Mouse (Mus musculus): ENCODE data around the gene Gla. TPM values are rescaled to one million over a fixed set of nuclear protein-coding genes. Genes with fewer than 3 reads are reported as not detected.

Gene Gla
- 2.0 and 2.7 TPM in 2 replicates for polyA plus RNA-seq (2012; rRNA removed)

- peak within 1 kb of the TSS; percentile 67 for H3K4me3 ChIP-seq (ENCODE audit: insufficient read depth, low read depth, low read length)
- WGBS = under 1% methylated on average over 33 of the region's 33 CpGs
- TF ChIP-seq CTCF (conservative IDR thresholded peaks at IDR 0.05; ENCODE audit: insufficient read depth, insufficient read length, low read depth, low read length) = no peak
- no peak for TF ChIP-seq POLR2A (IDR thresholded peaks at IDR 0.05; ENCODE audit: low read depth, low read length)
- peak within 1 kb of the TSS; percentile 88 for H3K27ac ChIP-seq (ENCODE audit: insufficient read depth, low read depth, low read length)
- H3K4me1 ChIP-seq (ENCODE audit: control insufficient read depth, insufficient read depth, low read length) = no peaks in the 10 kb centered on the region
- DNase-seq = peak; percentile 97
- H3K27me3 ChIP-seq (replicated peaks; ENCODE audit: control insufficient read depth, insufficient read depth, low read length) = no peaks in the 10 kb centered on the region
- H3K36me3 ChIP-seq (ENCODE audit: control insufficient read depth, insufficient read depth, low read length) = no peaks in the 10 kb centered on the region
Observed at GRCm38 (mm10) chrX:134600659-134601379, at the start of gene Gla, which contains the start of gene Hnrnph2. TSS of gene Gla (minus strand) at chrX:134601125. TSS of gene Hnrnph2 (plus strand) at chrX:134601179.

GRCm38 (mm10) chrX:134648031-134648692, 47.2 kb upstream of the Gla start:
- Histone ChIP-seq H3K27me3 (replicated peaks; ENCODE audit: control insufficient read depth, insufficient read depth, low read length) (no peaks in the 10 kb centered on the region), H3K27ac (ENCODE audit: insufficient read depth, low read depth, low read length) (no peak overlapping the region), H3K4me1 (ENCODE audit: control insufficient read depth, insufficient read depth, low read length) (no peaks in the 10 kb centered on the region), H3K36me3 (ENCODE audit: control insufficient read depth, insufficient read depth, low read length) (no peaks in the 10 kb centered on the region), H3K4me3 (ENCODE audit: insufficient read depth, low read depth, low read length) (no peak overlapping the region)
- peak; percentile 80 for DNase-seq
- no peak for TF ChIP-seq POLR2A (IDR thresholded peaks at IDR 0.05; ENCODE audit: low read depth, low read length)
- TF ChIP-seq CTCF (conservative IDR thresholded peaks at IDR 0.05; ENCODE audit: insufficient read depth, insufficient read length, low read depth, low read length) = peak; percentile 23; the same call in 1 of the 2 replicates
- 2% methylated on average over 11 of the region's 11 CpGs for WGBS

- WGBS = 56% methylated on average over 8 of the region's 8 CpGs
- TF ChIP-seq POLR2A (IDR thresholded peaks at IDR 0.05; ENCODE audit: low read depth, low read length) (no peak), CTCF (conservative IDR thresholded peaks at IDR 0.05; ENCODE audit: insufficient read depth, insufficient read length, low read depth, low read length) (no peak)
- Histone ChIP-seq H3K4me3 (ENCODE audit: insufficient read depth, low read depth, low read length) (no peak overlapping the region), H3K36me3 (ENCODE audit: control insufficient read depth, insufficient read depth, low read length) (no peaks in the 10 kb centered on the region), H3K4me1 (ENCODE audit: control insufficient read depth, insufficient read depth, low read length) (no peaks in the 10 kb centered on the region), H3K27ac (ENCODE audit: insufficient read depth, low read depth, low read length) (no peak overlapping the region), H3K27me3 (replicated peaks; ENCODE audit: control insufficient read depth, insufficient read depth, low read length) (no peaks in the 10 kb centered on the region)
- DNase-seq = no peak
Observed at GRCm38 (mm10) chrX:134647421-134647820, 46.5 kb upstream of the Gla start.

- no peak overlapping the region for H3K27ac ChIP-seq (ENCODE audit: insufficient read depth, low read depth, low read length)
- no peak for TF ChIP-seq POLR2A (IDR thresholded peaks at IDR 0.05; ENCODE audit: low read depth, low read length)
- TF ChIP-seq CTCF (conservative IDR thresholded peaks at IDR 0.05; ENCODE audit: insufficient read depth, insufficient read length, low read depth, low read length) = no peak
- no peaks in the 10 kb centered on the region for H3K4me1 ChIP-seq (ENCODE audit: control insufficient read depth, insufficient read depth, low read length)
- H3K36me3 ChIP-seq (ENCODE audit: control insufficient read depth, insufficient read depth, low read length) = no peaks in the 10 kb centered on the region
- no peak overlapping the region for H3K4me3 ChIP-seq (ENCODE audit: insufficient read depth, low read depth, low read length)
- no peaks in the 10 kb centered on the region for H3K27me3 ChIP-seq (replicated peaks; ENCODE audit: control insufficient read depth, insufficient read depth, low read length)
- WGBS = 90% methylated on average over 1 of the region's 1 CpGs
- no peak for DNase-seq
Observed at GRCm38 (mm10) chrX:134646338-134646737, 45.4 kb upstream of the Gla start.

- peak; percentile 26 for DNase-seq
- Histone ChIP-seq H3K27ac (ENCODE audit: insufficient read depth, low read depth, low read length) (no peak overlapping the region), H3K4me3 (ENCODE audit: insufficient read depth, low read depth, low read length) (no peak overlapping the region), H3K4me1 (ENCODE audit: control insufficient read depth, insufficient read depth, low read length) (no peaks in the 10 kb centered on the region), H3K36me3 (ENCODE audit: control insufficient read depth, insufficient read depth, low read length) (no peaks in the 10 kb centered on the region), H3K27me3 (replicated peaks; ENCODE audit: control insufficient read depth, insufficient read depth, low read length) (no peaks in the 10 kb centered on the region)
- WGBS = 56% methylated on average over 10 of the region's 10 CpGs
- no peak for TF ChIP-seq POLR2A (IDR thresholded peaks at IDR 0.05; ENCODE audit: low read depth, low read length)
- TF ChIP-seq CTCF (conservative IDR thresholded peaks at IDR 0.05; ENCODE audit: insufficient read depth, insufficient read length, low read depth, low read length) = no peak
Observed at GRCm38 (mm10) chrX:134641000-134641760, 40.3 kb upstream of the Gla start.

- Histone ChIP-seq H3K27ac (ENCODE audit: insufficient read depth, low read depth, low read length) (no peak overlapping the region; the same call in 1 of the 2 replicates), H3K4me3 (ENCODE audit: insufficient read depth, low read depth, low read length) (no peak overlapping the region), H3K36me3 (ENCODE audit: control insufficient read depth, insufficient read depth, low read length) (no peaks in the 10 kb centered on the region), H3K4me1 (ENCODE audit: control insufficient read depth, insufficient read depth, low read length) (no peaks in the 10 kb centered on the region), H3K27me3 (replicated peaks; ENCODE audit: control insufficient read depth, insufficient read depth, low read length) (no peaks in the 10 kb centered on the region)
- WGBS = 55% methylated on average over 3 of the region's 3 CpGs
- no peak for TF ChIP-seq CTCF (conservative IDR thresholded peaks at IDR 0.05; ENCODE audit: insufficient read depth, insufficient read length, low read depth, low read length)
- TF ChIP-seq POLR2A (IDR thresholded peaks at IDR 0.05; ENCODE audit: low read depth, low read length) = no peak
- peak; percentile 29 for DNase-seq
Observed at GRCm38 (mm10) chrX:134635860-134636259, 34.9 kb upstream of the Gla start.
